ENCODE assay signal across 7 mouse cellular contexts in genomic region chr10:3973589-3974070, GRCm38 (mm10). TPM values are rescaled to one million over a fixed set of nuclear protein-coding genes. Genes with fewer than 3 reads are reported as not detected.
DNase-seq lines count a peak whose midpoint lies in the region; ATAC-seq lines count a peak whose summit lies in the region.

No protein-coding gene starts in this region.

- no peaks in the 10 kb centered on the region for H3K9me3 ChIP-seq in embryonic facial prominence, embryonic 11.5 days (replicated peaks; ENCODE audit: control insufficient read depth, low read length)
- H3K9me3 ChIP-seq in limb, embryonic 12.5 days, result no peaks in the 10 kb centered on the region
- H3K9me3 ChIP-seq in midbrain, embryonic 14.5 days (ENCODE audit: control insufficient read depth, low read length), result no peaks in the 10 kb centered on the region

- no peaks in the 10 kb centered on the region for H3K36me3 ChIP-seq in embryonic facial prominence, embryonic 11.5 days (replicated peaks; ENCODE audit: control insufficient read depth, insufficient read depth, low read depth, low read length)
- peaks cover 4% of the 10 kb centered on the region; the same call in 1 of the 2 replicates for H3K36me3 ChIP-seq in limb, embryonic 12.5 days
- no peaks in the 10 kb centered on the region for H3K36me3 ChIP-seq in midbrain, embryonic 14.5 days (ENCODE audit: control insufficient read depth, insufficient read depth, low read length)

- H3K4me1 ChIP-seq in embryonic facial prominence, embryonic 11.5 days (ENCODE audit: control insufficient read depth, insufficient read depth, low read length), result no peaks in the 10 kb centered on the region
- H3K4me1 ChIP-seq in limb, embryonic 12.5 days (replicated peaks), result peaks cover 32% of the 10 kb centered on the region
- H3K4me1 ChIP-seq in midbrain, embryonic 14.5 days (ENCODE audit: control insufficient read depth, insufficient read depth, low read length), result peaks cover 2% of the 10 kb centered on the region; the same call in 1 of the 2 replicates

- H3K9ac ChIP-seq in embryonic facial prominence, embryonic 11.5 days (replicated peaks; ENCODE audit: low read length), result peak overlapping the region; percentile 82
- peak overlapping the region; percentile 83 for H3K9ac ChIP-seq in limb, embryonic 12.5 days (replicated peaks)
- peak overlapping the region; percentile 77 for H3K9ac ChIP-seq in midbrain, embryonic 14.5 days (replicated peaks; ENCODE audit: low read length)

- H3K4me3 ChIP-seq in embryonic facial prominence, embryonic 11.5 days (ENCODE audit: low read depth, low read length), result peak overlapping the region; percentile 71
- peak overlapping the region; percentile 68 for H3K4me3 ChIP-seq in limb, embryonic 12.5 days (replicated peaks)
- peak overlapping the region; percentile 72 for H3K4me3 ChIP-seq in midbrain, embryonic 14.5 days (replicated peaks; ENCODE audit: low read depth, low read length)

- WGBS in embryonic facial prominence, embryonic 11.5 days, result 0% methylated on average over 37 of the region's 39 CpGs
- 1% methylated on average over 37 of the region's 39 CpGs for WGBS in limb, embryonic 12.5 days
- under 1% methylated on average over 38 of the region's 39 CpGs for WGBS in midbrain, embryonic 14.5 days

- H3K27me3 ChIP-seq in embryonic facial prominence, embryonic 11.5 days (ENCODE audit: control insufficient read depth, insufficient read depth, low read length), result no peaks in the 10 kb centered on the region
- H3K27me3 ChIP-seq in limb, embryonic 12.5 days, result no peaks in the 10 kb centered on the region
- H3K27me3 ChIP-seq in midbrain, embryonic 14.5 days (ENCODE audit: control insufficient read depth, insufficient read depth, low read length), result no peaks in the 10 kb centered on the region

- H3K27ac ChIP-seq in embryonic facial prominence, embryonic 11.5 days (replicated peaks; ENCODE audit: low read depth, low read length), result peak overlapping the region; percentile 86
- peak overlapping the region; percentile 91 for H3K27ac ChIP-seq in limb, embryonic 12.5 days
- peak overlapping the region; percentile 80 for H3K27ac ChIP-seq in midbrain, embryonic 14.5 days (replicated peaks; ENCODE audit: low read depth, low read length)

- DNase-seq in adrenal gland, postnatal 14 days, result peak; percentile 94
- DNase-seq in embryonic facial prominence, embryonic 11.5 days (ENCODE audit: low spot score), result peak; percentile 89
- DNase-seq in heart, adult 11 months, result peak; percentile 100
- DNase-seq in kidney, adult 11 months, result peak; percentile 80
- DNase-seq in midbrain, embryonic 14.5 days, result peak; percentile 87
- peak; percentile 83 for DNase-seq in spleen, adult 12 weeks (ENCODE audit: low spot score)

- peak; percentile 92 for ATAC-seq in embryonic facial prominence, embryonic 11.5 days (replicated peaks; ENCODE audit: insufficient number of reproducible peaks, low FRiP score, low TSS enrichment, low read depth)
- peak; percentile 87 for ATAC-seq in limb, embryonic 12.5 days (ENCODE audit: insufficient number of reproducible peaks, insufficient read depth, low FRiP score, low TSS enrichment, low read depth)
- ATAC-seq in midbrain, embryonic 14.5 days (ENCODE audit: low FRiP score, low TSS enrichment), result peak; percentile 83

- peak overlapping the region; percentile 91 for H3K4me2 ChIP-seq in embryonic facial prominence, embryonic 11.5 days (ENCODE audit: low read depth, low read length)
- H3K4me2 ChIP-seq in limb, embryonic 12.5 days, result peak overlapping the region; percentile 90
- peak overlapping the region; percentile 92 for H3K4me2 ChIP-seq in midbrain, embryonic 14.5 days (ENCODE audit: low read length)

RNA-seq across cellular contexts. Expression of gene Mthfd1l, which starts 0.7 kb away (rescaled TPM):
- 7.8 and 11.8 TPM in 2 replicates for total RNA-seq in adrenal gland, postnatal 14 days (2021)
- 13.6 and 15.3 TPM in 2 replicates for polyA plus RNA-seq in embryonic facial prominence, embryonic 11.5 days (2014; fragmentation: Nextera tagmentation; extraction: Ambion mirVana)
- 13.3 and 13.7 TPM in 2 replicates for polyA plus RNA-seq in limb, embryonic 12.5 days (2016; fragmentation: Nextera tagmentation; extraction: Ambion mirVana)
- polyA plus RNA-seq in midbrain, embryonic 14.5 days (2014; fragmentation: Nextera tagmentation; extraction: Ambion mirVana), result 3.7 and 6.4 TPM in 2 replicates

Comparison
In these comparisons a context has a peak if more than half of its experiments do, and no peak if none do; other contexts are left out.
1. Peak in every context shown above with its lines: DNase-seq, ATAC-seq, H3K4me3 ChIP-seq and H3K27ac ChIP-seq.